Mouse (Mus musculus) stomach, embryonic 14.5 days (tissue): ENCODE results near the gene Fitm2. TPM values are rescaled to one million over a fixed set of nuclear protein-coding genes. Genes with fewer than 3 reads are reported as not detected.
A peak's percentile ranks its signal among the peaks of the same experiment; 100 is the strongest.

Source experiments
- ATAC-seq: fragments of 200-750 bp; cut with Nextera tagmentation; 2 replicates; pipeline ENCODE4 v1.8.0; 2017; ENCODE audit warnings: low read depth, moderate TSS enrichment; ENCODE audit not compliant: insufficient number of reproducible peaks, insufficient read depth, low FRiP score
- H3K27ac ChIP-seq: fragments of 300-500 bp; sonication (generic); 2 replicates; pipeline ENCODE4 v1.5.1; 2014; ENCODE audit warnings: mild to moderate bottlenecking, low read length, moderate library complexity, mixed read lengths
- H3K27me3 ChIP-seq: fragments of 300-500 bp; sonication (generic); 2 replicates; pipeline ENCODE4 v1.6.1; 2014; ENCODE audit warnings: low read length, control low read depth, mixed read lengths; ENCODE audit not compliant: control insufficient read depth, insufficient read depth
- H3K36me3 ChIP-seq: fragments of 300-500 bp; sonication (generic); 2 replicates; pipeline ENCODE4 v1.6.1; 2014; ENCODE audit warnings: mild to moderate bottlenecking, control low read depth, low read length, moderate library complexity, mixed read lengths; ENCODE audit not compliant: control insufficient read depth, insufficient read depth
- H3K4me1 ChIP-seq: fragments of 300-500 bp; sonication (generic); 2 replicates; pipeline ENCODE4 v1.6.1; 2014; ENCODE audit warnings: low read length, control low read depth, mixed read lengths; ENCODE audit not compliant: control insufficient read depth, insufficient read depth
- H3K4me2 ChIP-seq: fragments of 300-500 bp; sonication (generic); replicated peaks from 2 replicates; pipeline ENCODE4 v1.6.1; 2014; ENCODE audit warnings: low read depth, low read length, control low read depth
- H3K4me3 ChIP-seq: fragments of 300-500 bp; sonication (generic); 2 replicates; pipeline ENCODE4 v1.5.1; 2014; ENCODE audit warnings: low read depth, low read length, control low read depth
- H3K9ac ChIP-seq: fragments of 300-500 bp; sonication (generic); replicated peaks from 2 replicates; pipeline ENCODE4 v1.6.1; 2014; ENCODE audit warnings: low read depth, mild to moderate bottlenecking, control low read depth, low read length, moderate library complexity, mixed read lengths
- H3K9me3 ChIP-seq: fragments of 300-500 bp; sonication (generic); 2 replicates; pipeline ENCODE4 v1.6.1; 2016; ENCODE audit warnings: low read depth, low read length, control low read depth; ENCODE audit not compliant: control insufficient read depth
- WGBS: fragments of 180-500 bp; shearing (Covaris S2); extraction: QIAGEN DNeasy Blood & Tissue Kit; methylation state at CpG from one replicate; pipeline ENCODE4 v1.1.7; 2014; 5-methylcytosine and 5-hydroxymethylcytosine counted together
- polyA plus RNA-seq: library from polyadenylated mRNA; unstranded; fragments of >200 nt; fragmentation: Nextera tagmentation; extraction: Ambion mirVana; gene quantifications from 2 replicates; pipeline ENCODE4 v1.2.1, GENCODE M21; 2014

Gene Fitm2
- polyA plus RNA-seq, 1 experiment from 2014 or later, result 8.5 TPM

DNA sequence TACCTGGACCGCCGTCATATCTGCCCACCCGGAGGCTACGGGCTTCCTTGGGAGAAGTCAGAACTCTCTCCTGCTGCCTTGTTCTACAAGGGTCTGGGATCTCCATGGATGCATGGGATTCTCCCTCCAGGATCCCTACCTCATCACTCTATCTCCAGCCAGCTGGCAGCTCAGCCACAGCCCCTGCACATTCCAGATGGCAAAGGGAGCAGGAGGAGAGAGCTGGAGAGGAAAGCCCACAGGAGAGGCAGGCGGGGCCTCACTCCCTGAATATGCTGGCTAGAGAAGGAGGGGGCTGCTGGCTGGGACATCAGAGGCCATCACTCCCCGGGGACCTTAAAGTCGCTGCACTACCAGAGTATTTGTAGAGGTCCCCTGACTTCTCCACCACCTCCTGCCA is 18.9 kb upstream of the Fitm2 start:
- H3K27me3 ChIP-seq, result no peaks in the 10 kb centered on the region
- no peaks in the 10 kb centered on the region for H3K36me3 ChIP-seq
- ATAC-seq, result no peak
- no peak overlapping the region for H3K4me3 ChIP-seq
- H3K4me2 ChIP-seq, result no peak overlapping the region
- H3K9me3 ChIP-seq, result no peaks in the 10 kb centered on the region
- no peak overlapping the region for H3K27ac ChIP-seq
- no peak overlapping the region for H3K9ac ChIP-seq
- 0 out of 2 replicates have a peak, but pooled peaks cover 7% of the 10 kb centered on the region for H3K4me1 ChIP-seq
- WGBS, result 62% methylated on average over 7 of the region's 7 CpGs

- 0 out of 2 replicates have a peak, but pooled peaks cover 7% of the 10 kb centered on the region for H3K4me1 ChIP-seq
- no peaks in the 10 kb centered on the region for H3K36me3 ChIP-seq
- no peak overlapping the region for H3K4me3 ChIP-seq
- no peaks in the 10 kb centered on the region for H3K9me3 ChIP-seq
- no peak overlapping the region for H3K27ac ChIP-seq
- H3K4me2 ChIP-seq, result no peak overlapping the region
- no peak overlapping the region for H3K9ac ChIP-seq
- 90% methylated on average over 17 of the region's 17 CpGs for WGBS
- no peak for ATAC-seq
- no peaks in the 10 kb centered on the region for H3K27me3 ChIP-seq
Observed at GRCm38 (mm10) chr2:163490656-163491055, 18.2 kb upstream of the Fitm2 start.

DNA sequence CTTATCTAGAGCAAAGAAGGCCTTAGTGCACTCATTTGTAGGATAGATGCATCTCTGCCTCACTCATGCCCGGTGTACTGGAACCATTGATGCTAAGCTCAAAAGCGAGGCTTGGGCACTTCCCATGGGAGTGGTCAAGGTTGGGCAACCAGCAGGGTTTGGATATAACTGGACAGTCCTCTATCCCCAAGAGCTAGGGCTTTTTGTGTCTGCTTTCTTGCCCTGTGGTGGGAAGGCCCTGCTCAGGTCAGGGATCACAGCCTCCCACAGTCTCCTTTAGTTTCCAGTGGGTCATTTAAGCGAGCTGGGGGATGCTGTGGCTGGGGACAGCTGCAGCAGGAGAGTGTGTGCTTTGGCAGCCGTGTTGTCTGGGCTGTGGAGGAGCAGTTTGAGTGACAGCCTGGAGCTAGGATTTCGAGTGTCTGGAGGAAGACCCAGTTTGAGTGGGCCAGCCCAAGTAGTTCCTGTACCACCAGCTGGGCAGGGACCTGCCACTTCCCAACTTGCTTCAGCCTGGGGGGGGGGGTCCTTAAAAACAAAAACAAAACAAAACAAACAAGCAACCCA is 17.4 kb upstream of the Fitm2 start:
- Histone ChIP-seq H3K27ac (no peak overlapping the region), H3K36me3 (no peaks in the 10 kb centered on the region), H3K9ac (no peak overlapping the region), H3K4me3 (no peak overlapping the region), H3K9me3 (no peaks in the 10 kb centered on the region), H3K4me2 (no peak overlapping the region), H3K27me3 (no peaks in the 10 kb centered on the region), H3K4me1 (0 out of 2 replicates have a peak, but pooled peaks cover 7% of the 10 kb centered on the region)
- ATAC-seq, result no peak
- 52% methylated on average over 5 of the region's 5 CpGs for WGBS

DNA sequence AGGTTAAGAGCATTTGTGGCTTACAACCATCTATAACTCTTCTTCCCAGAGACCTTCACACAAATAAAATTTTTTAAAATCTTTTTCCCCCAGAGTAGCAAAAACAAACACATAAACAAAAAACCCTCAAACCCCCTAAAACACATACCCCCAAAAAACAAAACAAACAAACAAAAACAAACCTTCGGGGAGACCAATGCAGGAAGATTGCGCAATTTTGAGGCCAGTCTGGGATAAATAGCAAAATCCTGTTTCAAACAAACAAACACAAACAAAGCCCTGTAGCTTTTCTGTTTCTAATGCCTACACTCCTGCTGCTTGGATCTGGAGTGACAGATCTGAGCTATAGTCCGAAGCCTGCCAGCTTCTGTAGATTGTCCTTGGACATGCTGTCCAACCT is 14.9 kb upstream of the Fitm2 start:
- Histone ChIP-seq H3K36me3 (no peaks in the 10 kb centered on the region), H3K9ac (no peak overlapping the region), H3K27ac (no peak overlapping the region), H3K27me3 (no peaks in the 10 kb centered on the region), H3K4me2 (no peak overlapping the region), H3K4me3 (no peak overlapping the region), H3K4me1 (no peaks in the 10 kb centered on the region), H3K9me3 (no peaks in the 10 kb centered on the region)
- ATAC-seq, result no peak
- WGBS, result 86% methylated on average over 3 of the region's 3 CpGs

- ATAC-seq, result peak; percentile 61; the same call in 1 of the 2 replicates
- H3K9ac ChIP-seq, result no peak overlapping the region; the same call in 1 of the 2 replicates
- under 1% methylated on average over 21 of the region's 21 CpGs for WGBS
Observed at GRCm38 (mm10) chr2:163481539-163482029, 9.2 kb upstream of the Fitm2 start.

DNA sequence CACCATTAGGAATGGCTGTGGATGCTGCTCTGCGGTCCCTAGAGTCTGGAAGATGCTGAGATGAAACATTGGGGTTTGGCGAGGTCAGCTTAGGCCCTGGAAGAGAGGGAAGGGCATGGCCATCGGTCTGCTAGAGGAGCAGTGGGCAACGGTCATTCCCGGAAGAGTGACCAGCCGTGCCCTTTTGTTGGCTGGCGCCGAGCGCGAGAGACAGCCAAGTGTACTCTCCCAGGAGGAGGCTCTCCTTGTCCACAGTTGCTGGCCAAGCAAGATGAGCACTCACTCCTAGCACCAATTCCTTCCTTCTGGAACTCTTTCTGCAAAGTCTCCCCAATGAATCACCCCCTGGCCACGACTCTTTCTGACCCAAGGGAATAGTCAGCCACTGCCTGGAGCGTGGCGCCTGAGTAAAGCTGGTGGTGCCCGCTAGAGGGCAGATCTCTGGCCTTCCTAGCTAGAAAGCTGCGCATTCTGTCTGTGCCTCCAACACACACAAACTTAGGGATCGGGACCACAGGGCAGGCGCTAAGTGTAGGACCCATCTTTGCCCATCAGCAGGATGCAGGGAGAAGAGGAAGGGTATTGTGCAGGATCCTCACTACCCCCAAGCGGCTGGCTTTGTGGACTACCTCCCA is 7.9 kb upstream of the Fitm2 start:
- Histone ChIP-seq H3K9me3 (no peaks in the 10 kb centered on the region), H3K36me3 (no peaks in the 10 kb centered on the region), H3K27ac (no peak overlapping the region), H3K4me1 (0 out of 2 replicates have a peak, but pooled peaks cover 5% of the 10 kb centered on the region), H3K27me3 (no peaks in the 10 kb centered on the region), H3K4me3 (no peak overlapping the region), H3K4me2 (no peak overlapping the region), H3K9ac (no peak overlapping the region)
- ATAC-seq, result no peak
- 53% methylated on average over 18 of the region's 18 CpGs for WGBS

More at GRCm38 (mm10) chr2:163481539-163482029, 9.2 kb upstream of the Fitm2 start:
- Histone ChIP-seq H3K4me1 (0 out of 2 replicates have a peak, but pooled peaks cover 5% of the 10 kb centered on the region), H3K4me3 (0 out of 2 replicates have a peak overlapping the region, but pooled peaks have one; percentile 13), H3K9me3 (no peaks in the 10 kb centered on the region), H3K4me2 (peak overlapping the region; percentile 31; the same call in 1 of the 2 replicates), H3K27ac (no peak overlapping the region), H3K36me3 (no peaks in the 10 kb centered on the region), H3K27me3 (no peaks in the 10 kb centered on the region)

DNA sequence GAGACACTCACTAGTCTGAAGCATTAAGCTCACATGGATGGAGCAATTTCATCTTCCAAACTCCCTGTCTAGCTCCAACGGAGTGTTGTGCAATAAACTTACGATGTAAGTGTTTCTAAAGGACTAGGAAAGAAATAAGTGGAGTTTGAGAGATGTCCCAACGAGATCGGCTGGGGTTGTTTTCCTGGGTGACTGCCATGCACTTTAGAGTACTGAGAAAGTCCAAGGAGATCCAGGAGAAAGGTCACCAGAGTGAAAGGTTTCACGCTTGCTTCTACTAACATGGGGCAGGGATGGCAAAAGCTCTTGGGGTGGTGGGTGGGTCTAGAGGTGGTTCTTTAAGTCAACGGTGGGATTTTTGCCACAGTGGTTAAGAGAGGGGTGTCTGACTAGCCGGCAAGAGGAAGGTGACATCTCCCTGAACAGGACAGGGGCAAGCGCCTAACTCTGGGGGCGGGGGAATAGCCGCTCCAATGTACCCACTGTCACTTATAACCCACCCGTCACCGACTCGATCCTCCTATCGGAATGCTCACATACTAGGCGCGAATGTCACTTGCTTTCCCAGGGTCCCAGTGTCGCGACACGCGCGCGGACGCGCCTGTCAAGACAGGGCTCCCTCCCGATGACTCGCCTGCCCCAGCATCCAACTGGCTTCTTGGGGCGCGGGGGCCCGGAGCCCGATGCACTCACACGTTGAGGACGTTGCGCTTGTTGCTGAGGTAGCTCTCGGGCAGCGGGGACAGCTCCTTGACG is 541 bp downstream of the Fitm2 start:
- 0 out of 2 replicates have a peak overlapping the region, but pooled peaks have one; percentile 48 for H3K27ac ChIP-seq
- H3K4me3 ChIP-seq, result peak overlapping the region; percentile 87
- 4% methylated on average over 36 of the region's 36 CpGs for WGBS

DNA sequence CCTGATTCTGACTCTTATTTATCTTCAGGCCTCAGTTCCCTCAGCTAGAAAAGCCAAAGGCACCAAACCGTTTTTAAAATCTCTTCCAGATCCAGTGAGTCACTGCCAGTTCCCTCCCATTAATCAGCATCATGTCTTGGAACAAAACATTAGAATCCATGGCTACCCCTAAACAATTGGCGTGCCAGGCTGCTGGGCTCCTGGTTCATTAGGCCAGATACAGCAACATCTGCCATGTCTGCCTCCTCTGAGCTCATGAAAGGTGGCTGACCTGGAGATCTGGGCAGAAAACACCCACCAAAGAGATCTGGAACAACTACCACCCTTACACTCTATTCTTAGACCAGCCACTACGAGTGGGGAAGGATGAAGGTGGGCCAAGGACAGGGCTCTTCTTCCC is 1.3 kb downstream of the Fitm2 start:
- H3K4me1 ChIP-seq, result no peaks in the 10 kb centered on the region; the same call in 1 of the 2 replicates
- H3K4me3 ChIP-seq, result no peak overlapping the region
- no peaks in the 10 kb centered on the region for H3K9me3 ChIP-seq
- 62% methylated on average over 3 of the region's 3 CpGs for WGBS
- ATAC-seq, result no peak
- H3K27me3 ChIP-seq, result no peaks in the 10 kb centered on the region
- no peak overlapping the region for H3K27ac ChIP-seq
- H3K9ac ChIP-seq, result no peak overlapping the region
- H3K4me2 ChIP-seq, result peak overlapping the region; percentile 74
- H3K36me3 ChIP-seq, result peaks cover 12% of the 10 kb centered on the region; the same call in 1 of the 2 replicates

More for the DNA sequence above, 541 bp downstream of the Fitm2 start:
- ATAC-seq, result peak; percentile 43; the same call in 1 of the 2 replicates
- Histone ChIP-seq H3K4me2 (peak overlapping the region; percentile 74), H3K36me3 (peaks cover 12% of the 10 kb centered on the region; the same call in 1 of the 2 replicates), H3K4me1 (no peaks in the 10 kb centered on the region; the same call in 1 of the 2 replicates), H3K27me3 (no peaks in the 10 kb centered on the region), H3K9me3 (no peaks in the 10 kb centered on the region), H3K9ac (peak overlapping the region; percentile 72)
